Mouse (Mus musculus) stomach, postnatal 0 days (tissue): Measurements from ENCODE around the gene Zbtb37.

Experiments used
- CTCF ChIP-seq: IDR thresholded peaks from 2 replicates; pipeline ENCODE4 v1.5.1; 2016; ENCODE audit warnings: antibody characterized with exemption, low read depth, mild to moderate bottlenecking, moderate library complexity
- EP300 ChIP-seq: optimal IDR thresholded peaks from 2 replicates; pipeline ENCODE3; 2016; ENCODE audit warnings: antibody characterized with exemption

DNA sequence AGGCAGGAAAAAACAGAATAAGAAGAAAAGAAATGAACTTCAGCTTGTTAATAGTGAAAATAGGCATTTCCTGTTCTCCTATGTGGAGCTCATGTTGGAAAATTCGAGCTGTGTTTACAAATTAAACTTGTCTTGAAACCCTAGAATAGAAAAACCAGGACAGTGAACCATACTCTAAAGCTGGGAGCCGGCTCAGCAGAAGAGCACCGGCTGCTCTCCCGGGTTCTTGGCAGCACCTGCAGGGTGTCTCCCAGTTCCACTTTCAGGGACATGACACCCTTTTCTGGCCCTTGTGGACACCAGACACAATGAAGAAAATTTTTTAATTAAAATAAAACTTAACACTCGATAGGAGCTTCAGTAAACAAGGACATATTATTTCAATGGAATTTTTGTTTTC lies 66.0 kb downstream of the Zbtb37 start:
- no peak for TF ChIP-seq CTCF
- no peak for TF ChIP-seq EP300
